Mouse (Mus musculus): ENCODE measurements around the gene Hspa5. TPM values are rescaled to one million over a fixed set of nuclear protein-coding genes. Genes with fewer than 3 reads are reported as not detected.
A peak's percentile ranks its signal among the peaks of the same experiment; 100 is the strongest.
"Not testable (repeated sequence)": the region's sequence is repeated elsewhere in the genome, so short reads cannot be mapped to it uniquely, and the experiment has no call there.

Hspa5 gene
- total RNA-seq, 2 experiments from 2014 or later: 138 to 213 TPM

DNA sequence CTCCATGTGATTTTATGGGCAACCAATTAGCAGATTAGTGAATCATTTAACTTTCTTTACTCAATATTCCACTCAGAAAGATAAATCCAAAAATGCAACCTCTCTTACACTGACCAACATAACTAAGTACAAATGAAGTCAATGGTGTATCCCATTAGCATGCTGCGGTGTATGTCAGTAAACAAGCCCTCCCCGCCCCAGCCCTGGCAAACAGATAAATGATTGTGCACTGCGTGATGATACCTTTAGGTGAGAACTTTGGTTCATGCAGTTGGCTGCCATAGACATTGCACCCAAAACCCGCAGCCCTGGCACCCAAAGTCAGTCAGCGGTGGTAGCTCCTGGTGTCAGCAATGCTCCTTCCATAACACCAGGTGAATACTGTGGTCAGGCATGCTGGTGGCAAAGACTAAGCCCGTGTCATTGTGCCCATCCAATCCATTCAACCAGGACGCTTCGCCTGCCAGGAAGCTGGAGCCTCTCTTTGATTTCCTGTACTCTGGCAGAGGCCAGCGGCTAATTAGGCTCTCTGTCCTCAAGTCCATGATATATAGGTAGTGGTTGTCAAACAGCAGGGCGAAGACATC is 33.7 kb downstream of the Hspa5 start:
- DNase-seq (ENCODE audit: low spot score): no peak

- DNase-seq (ENCODE audit: low spot score): no peak
Measured at GRCm38 (mm10) chr2:34808057-34808456, 36.3 kb downstream of the Hspa5 start.

- no peak for DNase-seq (ENCODE audit: low spot score)
Measured at GRCm38 (mm10) chr2:34809568-34809967, 37.8 kb downstream of the Hspa5 start.

DNA sequence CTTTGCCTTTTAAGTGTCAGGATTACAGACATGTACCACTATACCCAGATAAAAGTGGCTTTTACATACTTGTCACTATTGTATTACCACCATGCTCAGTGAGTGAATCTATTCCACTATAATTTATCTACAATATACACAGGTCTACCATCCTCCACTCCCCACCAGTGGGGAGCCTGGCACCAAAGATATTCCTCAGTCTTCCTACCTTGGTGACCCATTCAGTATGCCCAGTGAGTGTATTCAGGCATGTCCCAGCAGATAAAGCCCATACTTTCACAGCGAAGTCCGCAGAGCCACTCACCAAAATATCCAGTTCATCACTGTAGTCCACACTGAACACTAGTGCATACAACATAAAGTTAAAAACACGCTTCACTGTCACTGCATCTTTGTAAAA is 39.0 kb downstream of the Hspa5 start:
- DNase-seq (ENCODE audit: low spot score): no peak

DNA sequence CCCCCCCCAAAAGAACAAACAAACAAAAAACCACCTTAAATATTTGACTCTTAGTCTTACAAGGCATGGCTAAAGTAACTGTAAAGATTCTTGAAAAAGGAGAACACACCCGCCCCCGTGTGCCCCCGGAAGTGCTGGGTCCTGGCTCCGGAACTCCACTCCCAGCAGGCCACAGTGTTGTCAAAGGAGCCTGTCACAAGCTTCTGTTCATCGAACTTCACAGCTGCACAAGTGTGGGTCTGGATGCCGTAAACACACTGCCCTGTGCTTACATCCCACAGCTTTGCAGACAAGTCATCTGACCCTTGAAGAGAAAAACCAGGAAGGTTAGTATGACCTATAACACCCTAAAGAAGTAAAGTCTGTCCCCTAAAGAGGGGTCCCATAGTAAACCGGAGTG is 40.9 kb downstream of the Hspa5 start:
- DNase-seq (ENCODE audit: low spot score): no peak

GRCm38 (mm10) chr2:34815893-34816292 is 44.1 kb downstream of the Hspa5 start:
- not testable (repeated sequence) for DNase-seq (ENCODE audit: low spot score)

DNA sequence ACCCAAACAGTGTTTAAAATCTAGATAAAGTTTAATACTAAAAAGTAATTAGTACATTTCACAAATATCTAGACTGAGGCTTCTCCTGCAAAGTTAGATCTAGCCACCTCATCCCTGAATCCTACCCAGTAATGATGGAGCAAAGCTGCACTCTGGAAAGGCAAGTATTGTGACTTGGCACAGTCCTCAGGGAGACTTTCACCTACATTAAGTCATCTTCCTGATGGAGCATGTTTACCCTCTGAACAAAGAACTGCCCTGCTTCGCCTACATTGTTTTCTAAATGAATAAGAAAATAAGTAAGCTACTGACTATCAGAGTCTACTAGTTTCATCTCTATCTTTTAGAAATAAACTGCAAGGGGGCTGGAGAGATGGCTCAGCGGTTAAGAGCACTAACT is 46.7 kb downstream of the Hspa5 start:
- DNase-seq (ENCODE audit: low spot score): no peak

DNA sequence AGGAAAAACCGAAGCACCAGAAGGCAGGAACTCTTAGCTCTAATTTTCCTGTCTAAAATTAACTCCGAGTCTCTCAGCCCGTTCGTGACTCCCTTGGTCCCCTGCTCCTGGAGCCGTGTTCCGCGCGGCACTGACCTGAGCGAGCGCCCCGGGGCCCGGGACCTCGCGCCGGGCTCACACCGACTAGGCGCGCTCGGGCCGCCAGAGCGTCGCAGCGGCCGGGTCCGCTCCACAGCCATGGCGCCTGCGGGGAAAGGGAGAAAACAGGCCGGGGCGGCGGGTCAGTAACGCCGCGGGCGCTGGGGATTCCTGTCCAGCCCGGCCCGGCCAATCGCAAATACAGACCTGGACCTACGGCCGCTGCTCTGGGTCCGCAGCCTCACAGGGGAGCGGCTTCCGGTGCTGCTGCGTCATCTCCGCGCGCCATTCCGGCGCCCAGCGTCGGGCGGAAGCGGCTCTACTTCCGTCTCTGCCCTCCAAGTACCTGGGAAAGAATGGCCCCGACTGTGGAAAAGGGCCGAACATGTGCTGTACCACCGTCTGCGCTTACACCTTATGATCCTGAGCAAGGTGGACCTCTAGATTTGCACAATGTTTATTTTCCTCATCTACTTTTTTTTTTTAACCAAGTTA is 54.2 kb downstream of the Hspa5 start, which contains the start of gene Fbxw2:
TSS of gene Fbxw2 (minus strand) at position 485 of the 633 bp plus-strand sequence.
- peak; percentile 91 for DNase-seq (ENCODE audit: low spot score)

DNA sequence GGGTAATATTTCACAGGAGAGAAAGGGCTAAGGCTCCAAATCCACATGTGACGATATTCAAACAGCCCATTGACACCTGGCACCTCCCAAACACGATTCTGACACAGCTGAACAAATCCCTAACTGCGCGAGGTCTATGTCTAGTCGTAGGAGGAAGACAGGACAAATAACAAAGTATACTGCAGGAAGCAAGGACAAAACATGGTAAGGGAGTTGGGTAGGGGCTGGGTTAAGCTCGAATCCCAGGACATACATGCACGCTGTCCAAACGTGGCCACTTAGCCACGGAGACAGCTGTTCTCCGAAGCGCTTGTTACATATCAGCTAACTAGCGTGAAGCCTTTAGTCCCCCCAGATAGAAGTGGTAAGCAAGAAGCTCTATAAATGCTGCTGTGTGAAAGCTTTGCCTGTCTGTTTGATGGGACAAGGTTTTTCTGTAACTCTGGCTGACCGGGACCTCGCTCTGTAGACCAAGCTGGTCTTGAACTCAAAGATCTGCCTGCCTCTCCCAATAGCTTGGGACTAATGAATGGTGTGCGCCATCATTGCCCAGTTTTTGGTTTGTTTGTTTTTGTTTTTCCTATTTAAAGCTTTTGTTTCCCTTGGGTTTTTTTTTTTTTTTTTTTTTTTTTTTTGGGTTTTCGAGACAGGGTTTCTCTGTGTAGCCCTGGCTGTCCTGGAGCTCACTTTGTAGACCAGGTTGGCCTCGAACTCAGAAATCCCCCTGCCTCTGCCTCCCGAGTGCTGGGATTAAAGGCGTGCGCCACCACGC is 54.9 kb downstream of the Hspa5 start:
- no peak for DNase-seq (ENCODE audit: low spot score)

Other genes with a start within 250 kb of the Hspa5 start
- 10 to 100 TPM; 32.3 to 32.8 TPM for gene Gapvd1, start 16.7 kb upstream of the Hspa5 start, total RNA-seq (2021)
- gene Rabepk, start 27.9 kb downstream of the Hspa5 start, total RNA-seq (2021): 10 to 100 TPM; 10.2 to 11.5 TPM
- gene Fbxw2, start 54.3 kb downstream of the Hspa5 start, total RNA-seq (2021): 10 to 100 TPM; 48.0 to 50.7 TPM
- under 1 TPM; 0.36 to 0.62 TPM for gene Gm34653, start 61.0 kb downstream of the Hspa5 start, total RNA-seq (2021)
- under 1 TPM; 0.33 to 0.37 TPM for gene Cutal, start 102.4 kb downstream of the Hspa5 start, total RNA-seq (2021)
- gene Psmd5, start 103.0 kb downstream of the Hspa5 start, total RNA-seq (2021): 10 to 100 TPM; 11.9 to 17.4 TPM
- gene Phf19, start 142.1 kb downstream of the Hspa5 start, total RNA-seq (2021): under 1 TPM; 0.59 to 0.71 TPM
- under 1 TPM; 0.30 to 0.97 TPM for gene Traf1, start 189.8 kb downstream of the Hspa5 start, total RNA-seq (2021)

All from gastrocnemius, adult 18-20 months (tissue).